Mouse (Mus musculus) left cerebral cortex, adult 18-20 months (tissue): ENCODE measurements around the gene Cadm3. TPM values are rescaled to one million over a fixed set of nuclear protein-coding genes. Genes with fewer than 3 reads are reported as not detected.
"Not testable (repeated sequence)": the region's sequence is repeated elsewhere in the genome, so short reads cannot be mapped to it uniquely, and the experiment has no call there.

Experiments
- DNase-seq, 2 experiments: peaks; one replicate each; pipeline ENCODE4 v3.0.0; 2021 to 2022; ENCODE audit warnings: low spot score in 2 of 2, mixed read lengths in 1 of 2
- total RNA-seq, 2 experiments: library from RNA; stranded (reverse); gene quantifications; 2 replicates each; pipeline ENCODE4 v1.2.3; 2021

Cadm3 gene
- total RNA-seq, 2 experiments from 2014 or later: 403 to 436 TPM

GRCm38 (mm10) chr1:173324961-173325360, 42.5 kb downstream of the Cadm3 start:
- no peak for DNase-seq

GRCm38 (mm10) chr1:173323839-173324585, 43.5 kb downstream of the Cadm3 start:
- DNase-seq: peak; percentile 50 to 61

GRCm38 (mm10) chr1:173322249-173322627, 45.3 kb downstream of the Cadm3 start:
- DNase-seq: no peak

- DNase-seq: no peak
Observed at GRCm38 (mm10) chr1:173321593-173322248, 45.8 kb downstream of the Cadm3 start.

- DNase-seq: no peak
Observed at GRCm38 (mm10) chr1:173317925-173318477, 49.5 kb downstream of the Cadm3 start.

- no peak for DNase-seq
Observed at GRCm38 (mm10) chr1:173315725-173316124, 51.8 kb downstream of the Cadm3 start.

- not testable (repeated sequence) for DNase-seq
Observed at GRCm38 (mm10) chr1:173313535-173314050, 53.9 kb downstream of the Cadm3 start.

- not testable (repeated sequence) for DNase-seq
Observed at GRCm38 (mm10) chr1:173302795-173303194, 64.7 kb downstream of the Cadm3 start.

Other genes starting within 250 kb of the Cadm3 start
- not detected for gene Olfr1408, start 230.3 kb downstream of the Cadm3 start, total RNA-seq
- not detected for gene Olfr1406, start 177.1 kb downstream of the Cadm3 start, total RNA-seq
- gene Olfr218, start 169.9 kb downstream of the Cadm3 start, total RNA-seq: not detected
- gene Olfr1404, start 155.3 kb downstream of the Cadm3 start, total RNA-seq: not detected
- gene Fcer1a, start 140.5 kb downstream of the Cadm3 start, total RNA-seq: not detected
- gene Olfr418, start 101.7 kb downstream of the Cadm3 start, total RNA-seq: not detected
- gene Mptx2, start 89.9 kb downstream of the Cadm3 start, total RNA-seq: not detected
- 10 to 100 TPM; 71.0 to 71.7 TPM for gene Ackr1, start 33.9 kb downstream of the Cadm3 start, total RNA-seq
- gene Aim2, start 16.8 kb downstream of the Cadm3 start, total RNA-seq: 1 to 10 TPM; 1.4 to 3.0 TPM
- not detected for gene Ifi206, start 123.3 kb upstream of the Cadm3 start, total RNA-seq
- not detected for gene Ifi214, start 168.3 kb upstream of the Cadm3 start, total RNA-seq
- not detected for gene Ifi213, start 231.6 kb upstream of the Cadm3 start, total RNA-seq